Mouse (Mus musculus): ENCODE results near the gene Me3.

Me3 gene

GRCm38 (mm10) chr7:89666361-89666760, 34.2 kb downstream of the Me3 start:
- DNase-seq (ENCODE audit: low spot score): no peak

GRCm38 (mm10) chr7:89667570-89667969, 35.4 kb downstream of the Me3 start:
- peak; percentile 41 for DNase-seq (ENCODE audit: low spot score)

GRCm38 (mm10) chr7:89669461-89669860, 37.3 kb downstream of the Me3 start:
- no peak for DNase-seq (ENCODE audit: low spot score)

GRCm38 (mm10) chr7:89671104-89671831, 39.1 kb downstream of the Me3 start:
- DNase-seq (ENCODE audit: low spot score): no peak

- DNase-seq (ENCODE audit: low spot score): no peak
Observed at GRCm38 (mm10) chr7:89676176-89676575, 44.0 kb downstream of the Me3 start.

GRCm38 (mm10) chr7:89677850-89678249, 45.7 kb downstream of the Me3 start:
- DNase-seq (ENCODE audit: low spot score): no peak

GRCm38 (mm10) chr7:89678719-89679118, 46.5 kb downstream of the Me3 start:
- DNase-seq (ENCODE audit: low spot score): no peak

- no peak for DNase-seq (ENCODE audit: low spot score)
Observed at GRCm38 (mm10) chr7:89679139-89679538, 46.9 kb downstream of the Me3 start.

GRCm38 (mm10) chr7:89679621-89680140, 47.5 kb downstream of the Me3 start:
- no peak for DNase-seq (ENCODE audit: low spot score)

GRCm38 (mm10) chr7:89680891-89681290, 48.7 kb downstream of the Me3 start:
- DNase-seq (ENCODE audit: low spot score): no peak

GRCm38 (mm10) chr7:89681666-89682470, 49.7 kb downstream of the Me3 start:
- DNase-seq (ENCODE audit: low spot score): no peak

- DNase-seq (ENCODE audit: low spot score): no peak
Observed at GRCm38 (mm10) chr7:89698186-89698585, 66.0 kb downstream of the Me3 start.

- DNase-seq (ENCODE audit: low spot score): no peak
Observed at GRCm38 (mm10) chr7:89699668-89700350, 67.6 kb downstream of the Me3 start.

- DNase-seq (ENCODE audit: low spot score): no peak
Observed at GRCm38 (mm10) chr7:89700511-89700910, 68.3 kb downstream of the Me3 start.

- DNase-seq (ENCODE audit: low spot score): no peak
Observed at GRCm38 (mm10) chr7:89710776-89711175, 78.6 kb downstream of the Me3 start.

GRCm38 (mm10) chr7:89713059-89713458, 80.9 kb downstream of the Me3 start:
- DNase-seq (ENCODE audit: low spot score): no peak

- DNase-seq (ENCODE audit: low spot score): no peak
Observed at GRCm38 (mm10) chr7:89716226-89716625, 84.0 kb downstream of the Me3 start.

GRCm38 (mm10) chr7:89717521-89717920, 85.3 kb downstream of the Me3 start:
- no peak for DNase-seq (ENCODE audit: low spot score)

GRCm38 (mm10) chr7:89718264-89718663, 86.1 kb downstream of the Me3 start:
- no peak for DNase-seq (ENCODE audit: low spot score)

GRCm38 (mm10) chr7:89720256-89720655, 88.1 kb downstream of the Me3 start:
- DNase-seq (ENCODE audit: low spot score): no peak

- DNase-seq (ENCODE audit: low spot score): no peak
Observed at GRCm38 (mm10) chr7:89726712-89727111, 94.5 kb downstream of the Me3 start.

GRCm38 (mm10) chr7:89727615-89728014, 95.4 kb downstream of the Me3 start:
- DNase-seq (ENCODE audit: low spot score): no peak

GRCm38 (mm10) chr7:89728393-89728792, 96.2 kb downstream of the Me3 start:
- no peak for DNase-seq (ENCODE audit: low spot score)
